Mouse (Mus musculus) subcutaneous adipose tissue, adult 2 months (tissue): ENCODE measurements around the gene S100a4. TPM values are rescaled to one million over a fixed set of nuclear protein-coding genes. Genes with fewer than 3 reads are reported as not detected.

Experiments
- polyA plus RNA-seq: library from polyadenylated mRNA; depleted of rRNA; stranded (reverse); fragments of >200 nt; gene quantifications from 2 replicates; pipeline ENCODE4 v1.2.3, GENCODE M21; 2012; ENCODE audit warnings: low replicate concordance; rRNA removed

S100a4 gene
- polyA plus RNA-seq = 33.3 and 67.9 TPM in 2 replicates

DNA sequence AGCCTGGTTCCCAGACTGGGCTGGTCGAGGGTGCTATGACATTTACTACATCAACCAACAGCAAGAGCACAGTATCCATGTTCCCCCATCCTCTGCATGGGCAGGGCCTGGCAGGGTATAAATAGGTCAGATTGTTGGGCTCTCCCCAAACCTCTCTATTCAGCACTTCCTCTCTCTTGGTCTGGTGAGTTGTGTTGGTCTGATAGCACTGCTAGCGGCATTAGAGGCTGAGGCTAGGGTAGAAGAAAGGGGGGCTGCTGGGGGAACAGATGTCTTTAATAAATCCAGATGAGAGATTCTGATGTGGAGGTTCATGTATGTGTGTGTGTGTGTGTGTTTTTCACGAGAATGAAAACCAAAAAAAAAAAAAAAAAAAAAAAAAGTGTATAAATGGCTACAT is at the start of gene S100a4:
Gene S100a4 (plus strand): TSS at position 149 of the 400 bp plus-strand sequence.

DNA sequence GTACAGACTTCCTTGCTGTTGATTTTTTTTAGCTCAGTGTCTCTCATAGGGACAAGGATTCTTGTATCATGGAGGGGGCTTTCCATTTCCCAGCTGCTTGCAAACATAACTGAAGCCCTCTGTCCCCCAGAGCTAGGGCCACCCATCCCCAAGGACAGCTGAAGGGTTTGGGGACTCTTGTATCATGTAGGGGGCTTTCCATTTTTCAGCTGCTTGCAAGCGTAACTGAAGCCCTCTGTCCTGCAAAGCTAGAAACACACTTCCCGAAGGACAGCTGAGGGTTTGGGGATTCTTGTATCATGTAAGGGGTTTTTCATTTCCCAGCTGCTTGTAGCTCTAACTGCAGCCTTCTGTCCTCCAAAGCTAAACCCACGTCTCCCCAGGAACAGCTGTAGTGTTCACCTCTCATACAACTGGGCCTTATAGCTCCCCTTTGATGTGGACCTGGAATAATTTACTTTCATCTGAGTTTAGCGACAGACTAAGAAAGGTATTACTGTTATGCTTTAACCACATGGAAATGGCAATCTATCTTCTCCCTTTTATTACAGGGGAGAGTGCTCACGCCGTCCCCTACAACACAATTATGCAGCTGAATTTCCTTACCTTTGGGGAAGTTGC is 43.5 kb upstream of the S100a4 start, which contains the start of gene S100a3:
Gene S100a3 (plus strand): TSS at position 571 of the 621 bp plus-strand sequence.

DNA sequence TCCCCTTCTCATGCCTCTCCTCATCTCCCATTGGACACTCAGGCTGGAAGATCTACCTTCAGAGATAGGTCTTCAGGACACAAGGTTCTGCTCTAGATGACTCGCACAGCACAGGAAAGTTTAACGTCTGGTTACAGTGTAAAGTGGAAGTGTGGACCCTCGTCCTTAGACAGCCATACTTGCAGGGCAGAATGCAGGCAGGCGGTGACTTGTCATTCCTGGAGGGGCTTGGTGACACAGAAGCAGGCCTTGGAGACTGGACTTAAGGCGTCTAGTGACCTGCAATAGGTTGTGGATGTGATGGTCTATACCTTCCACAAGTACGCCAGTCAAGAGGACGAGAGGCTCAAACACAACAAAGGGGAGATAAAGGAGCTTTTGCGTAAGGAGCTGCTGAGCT is 13.6 kb upstream of the S100a4 start, which contains the start of gene S100a2:
Gene S100a2 (plus strand): TSS at position 301 of the 400 bp plus-strand sequence.

DNA sequence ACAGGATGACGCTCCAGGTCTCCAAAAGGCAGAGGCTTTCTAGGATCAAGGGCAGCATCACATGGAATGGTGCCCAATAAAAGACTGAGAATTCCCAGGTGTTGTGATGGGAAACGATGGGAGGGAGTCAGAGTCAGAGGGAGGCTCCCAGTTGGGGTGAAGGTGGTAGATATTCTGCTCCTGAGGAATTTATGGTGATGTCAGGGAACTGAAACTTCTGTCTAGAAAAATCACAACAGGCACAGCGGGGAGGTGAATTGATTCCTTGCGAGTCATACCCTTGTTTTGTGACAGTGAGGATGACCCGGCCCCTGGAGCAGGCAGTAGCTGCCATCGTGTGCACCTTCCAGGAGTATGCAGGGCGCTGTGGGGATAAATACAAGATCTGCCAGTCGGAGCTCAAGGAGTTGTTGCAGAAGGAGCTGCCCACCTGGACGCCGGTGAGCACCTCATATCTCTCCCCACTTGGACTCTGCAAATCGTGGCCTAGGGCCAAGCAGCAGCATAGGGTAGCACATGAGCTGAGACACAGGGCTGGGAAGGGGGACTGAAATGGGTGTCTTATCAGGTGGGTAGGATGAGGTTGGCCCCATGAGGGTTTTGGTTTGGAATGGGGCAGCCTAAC is 2.0 kb upstream of the S100a4 start, which contains the start of gene Gm42674:
Gene Gm42674 (plus strand): TSS at position 419 of the 625 bp plus-strand sequence.

DNA sequence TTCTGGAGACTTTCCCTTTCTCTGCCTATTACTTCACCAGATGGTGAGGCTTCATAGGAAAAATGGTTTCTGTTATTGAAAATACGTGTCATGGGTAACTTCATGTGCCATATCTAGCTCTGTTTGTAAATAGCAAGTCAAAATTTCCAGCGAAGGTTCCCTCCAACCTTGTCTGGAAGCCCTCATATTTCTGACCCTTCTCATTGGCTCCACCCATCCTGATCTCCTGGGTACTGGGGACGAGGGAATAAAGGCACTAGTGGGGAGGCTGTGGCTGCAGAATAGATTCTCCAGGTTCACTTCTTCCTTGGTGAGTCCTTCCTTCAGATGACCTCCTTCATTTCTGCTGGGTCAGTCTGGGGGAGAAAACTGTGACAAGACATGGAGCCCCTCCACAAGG is 4.7 kb downstream of the S100a4 start, which contains the start of gene S100a5:
Gene S100a5 (plus strand): TSS at position 301 of the 400 bp plus-strand sequence.

DNA sequence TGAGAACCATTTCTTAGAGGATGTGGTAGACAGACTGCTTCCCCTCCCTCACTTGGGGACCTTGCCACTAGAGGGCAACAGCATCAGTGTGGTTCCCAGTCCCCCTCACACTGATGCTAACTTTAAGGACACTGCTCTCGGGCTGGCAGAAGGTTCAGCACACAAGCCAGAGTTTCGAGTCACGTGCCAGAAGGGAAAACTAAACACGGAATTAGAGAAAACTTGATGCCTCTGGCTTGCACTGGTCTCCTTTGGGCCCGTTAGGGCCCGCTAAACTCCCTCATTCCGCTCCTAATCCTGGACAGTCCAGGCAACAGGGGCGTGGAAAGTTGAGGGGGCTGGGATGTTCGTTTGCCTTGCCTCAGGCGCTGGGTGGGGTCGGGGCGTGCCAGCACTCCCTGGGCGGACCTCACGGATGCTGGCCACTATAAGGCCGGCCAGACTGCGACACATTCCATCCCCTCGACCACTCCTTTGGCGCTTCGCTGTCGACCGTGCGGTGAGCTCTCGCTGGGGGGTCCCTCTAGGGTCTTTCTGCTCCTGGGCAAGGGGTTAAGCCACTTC is 9.2 kb downstream of the S100a4 start, which contains the start of gene S100a6:
Gene S100a6 (plus strand): TSS at position 155 of the 564 bp plus-strand sequence.

DNA sequence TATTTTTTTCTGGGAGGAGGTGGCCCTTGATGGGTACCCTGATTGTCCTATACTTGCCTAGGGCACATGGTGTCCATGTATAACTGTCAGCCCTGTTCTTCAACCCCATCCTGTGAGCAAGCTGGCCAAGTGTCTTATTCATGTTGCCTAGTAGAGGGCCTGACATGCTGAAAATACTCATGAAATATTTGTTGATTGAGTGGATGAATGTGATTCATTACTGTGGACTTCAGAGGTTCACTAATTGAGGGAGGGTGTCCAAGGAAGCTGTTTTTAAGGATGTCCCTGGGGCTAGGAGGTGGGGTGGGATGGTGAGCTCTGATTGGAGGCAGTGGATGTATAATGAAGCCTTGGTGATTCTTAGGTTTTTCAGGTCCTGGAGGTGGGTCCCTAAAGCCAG is 50.1 kb downstream of the S100a4 start, which contains the start of gene S100a7a:
Gene S100a7a (plus strand): TSS at position 301 of the 400 bp plus-strand sequence.

Other genes with a start within 250 kb of the S100a4 start
- 17.7 and 47.6 TPM in 2 replicates for gene Slc27a3, start 213.8 kb upstream of the S100a4 start, polyA plus RNA-seq
- 30.1 and 42.9 TPM in 2 replicates for gene Ints3, start 170.1 kb upstream of the S100a4 start, polyA plus RNA-seq
- gene Npr1, start 137.9 kb upstream of the S100a4 start, polyA plus RNA-seq = 104 and 143 TPM in 2 replicates
- gene Ilf2, start 127.6 kb upstream of the S100a4 start, polyA plus RNA-seq = 21.6 and 39.3 TPM in 2 replicates
- 45.0 and 49.4 TPM in 2 replicates for gene Snapin, start 112.7 kb upstream of the S100a4 start, polyA plus RNA-seq
- 31.3 and 57.5 TPM in 2 replicates for gene Chtop, start 94.3 kb upstream of the S100a4 start, polyA plus RNA-seq
- gene S100a1, start 89.4 kb upstream of the S100a4 start, polyA plus RNA-seq = 163 and 272 TPM in 2 replicates
- gene S100a13, start 89.3 kb upstream of the S100a4 start, polyA plus RNA-seq = 81.9 and 200 TPM in 2 replicates
- gene S100a14, start 76.9 kb upstream of the S100a4 start, polyA plus RNA-seq = 0.44 and 0.63 TPM in 2 replicates
- 177 and 190 TPM in 2 replicates for gene S100a16, start 66.5 kb upstream of the S100a4 start, polyA plus RNA-seq
- 0.91 and 1.5 TPM in 2 replicates for gene S100a3, start 43.2 kb upstream of the S100a4 start, polyA plus RNA-seq
- gene S100a2, start 13.5 kb upstream of the S100a4 start, polyA plus RNA-seq = not detected in 2 replicates
- gene Gm42674, start 1.9 kb upstream of the S100a4 start, polyA plus RNA-seq = not detected in 2 replicates
- gene S100a5, start 4.8 kb downstream of the S100a4 start, polyA plus RNA-seq = not detected in 2 replicates
- 547 and 573 TPM in 2 replicates for gene S100a6, start 9.1 kb downstream of the S100a4 start, polyA plus RNA-seq
- 0.90 and 2.8 TPM in 2 replicates for gene S100a7a, start 50.2 kb downstream of the S100a4 start, polyA plus RNA-seq
- gene S100a8, start 65.2 kb downstream of the S100a4 start, polyA plus RNA-seq = 4.7 and 4.8 TPM in 2 replicates
- gene S100a9, start 92.0 kb downstream of the S100a4 start, polyA plus RNA-seq = 0.63 and 3.0 TPM in 2 replicates
- 0.08 TPM in 1 of 2 replicates, not detected in the other for gene Pglyrp4, start 123.1 kb downstream of the S100a4 start, polyA plus RNA-seq
- gene Gm5849, start 174.1 kb downstream of the S100a4 start, polyA plus RNA-seq = not detected in 2 replicates